8 mouse cellular contexts compared by ENCODE assay signal in genomic region chr10:71348637-71349280, GRCm38 (mm10). TPM values are rescaled to one million over a fixed set of nuclear protein-coding genes. Genes with fewer than 3 reads are reported as not detected.
A peak's percentile ranks its signal among the peaks of the same experiment; 100 is the strongest.
DNase-seq lines count a peak whose midpoint lies in the region; ATAC-seq and TF ChIP-seq lines count a peak whose summit lies in the region.

No protein-coding gene starts in this region.

- H3K9ac ChIP-seq in forebrain, embryonic 15.5 days (replicated peaks), result peak overlapping the region; percentile 93
- peak overlapping the region; percentile 91 for H3K9ac ChIP-seq in limb, embryonic 13.5 days

- WGBS in kidney, adult 2 months, result 9% methylated on average over 16 of the region's 16 CpGs
- WGBS in forebrain, embryonic 15.5 days, result 30% methylated on average over 16 of the region's 16 CpGs
- 23% methylated on average over 16 of the region's 16 CpGs for WGBS in limb, embryonic 13.5 days

- no peak for DNase-seq in kidney, adult 2 months
- DNase-seq in kidney, adult 11 months, result no peak
- peak; percentile 58 for DNase-seq in ZHBTc4 (ENCODE audit: low read depth, low spot score)
- DNase-seq in naive thymus-derived CD4-positive, alpha-beta T cell, adult 2 months (ENCODE audit: low read depth), result peak; percentile 24
- no peak for DNase-seq in retina, embryonic 14.5 days (ENCODE audit: low spot score)
- no peak for DNase-seq in right cerebral cortex, postnatal 36 days (ENCODE audit: low spot score in 2 of 2)

- no peaks in the 10 kb centered on the region for H3K9me3 ChIP-seq in forebrain, embryonic 15.5 days
- no peaks in the 10 kb centered on the region for H3K9me3 ChIP-seq in limb, embryonic 13.5 days

- H3K27ac ChIP-seq in kidney, adult 2 months (ENCODE audit: insufficient read depth, low read depth, low read length), result no peak overlapping the region; the same call in 1 of the 2 replicates
- H3K27ac ChIP-seq in forebrain, embryonic 15.5 days (replicated peaks), result peak overlapping the region; percentile 85
- H3K27ac ChIP-seq in limb, embryonic 13.5 days, result no peak overlapping the region

- H3K4me3 ChIP-seq in kidney, adult 2 months (ENCODE audit: insufficient read depth, low read depth, low read length), result peak overlapping the region; percentile 79
- H3K4me3 ChIP-seq in forebrain, embryonic 15.5 days, result peak overlapping the region; percentile 95
- H3K4me3 ChIP-seq in limb, embryonic 13.5 days, result peak overlapping the region; percentile 90

- peaks cover 8% of the 10 kb centered on the region for H3K4me1 ChIP-seq in kidney, adult 2 months (ENCODE audit: control insufficient read depth, insufficient read depth, low read length)
- H3K4me1 ChIP-seq in forebrain, embryonic 15.5 days, result peaks cover 33% of the 10 kb centered on the region
- H3K4me1 ChIP-seq in limb, embryonic 13.5 days, result peaks cover 22% of the 10 kb centered on the region

- H3K27me3 ChIP-seq in kidney, adult 2 months (replicated peaks; ENCODE audit: control insufficient read depth, insufficient read depth, low read length), result no peaks in the 10 kb centered on the region
- no peaks in the 10 kb centered on the region for H3K27me3 ChIP-seq in forebrain, embryonic 15.5 days
- H3K27me3 ChIP-seq in limb, embryonic 13.5 days, result no peaks in the 10 kb centered on the region

- ATAC-seq in forebrain, embryonic 15.5 days (replicated peaks), result no peak
- no peak for ATAC-seq in limb, embryonic 13.5 days (ENCODE audit: low FRiP score, low read depth)

- no peak for TF ChIP-seq CTCF in kidney, adult 2 months (conservative IDR thresholded peaks at IDR 0.05; ENCODE audit: insufficient read depth, insufficient read length, low read depth, low read length)

- H3K4me2 ChIP-seq in forebrain, embryonic 15.5 days (replicated peaks), result peak overlapping the region; percentile 69
- peak overlapping the region; percentile 96 for H3K4me2 ChIP-seq in limb, embryonic 13.5 days (replicated peaks)

- no peak for TF ChIP-seq POLR2A in kidney, adult 2 months (IDR thresholded peaks at IDR 0.05; ENCODE audit: low read depth, low read length)

- H3K36me3 ChIP-seq in kidney, adult 2 months (ENCODE audit: control insufficient read depth, insufficient read depth, low read length), result no peaks in the 10 kb centered on the region
- no peaks in the 10 kb centered on the region; the same call in 1 of the 2 replicates for H3K36me3 ChIP-seq in forebrain, embryonic 15.5 days
- no peaks in the 10 kb centered on the region; the same call in 1 of the 2 replicates for H3K36me3 ChIP-seq in limb, embryonic 13.5 days

RNA-seq across cellular contexts. Expression of gene Ipmk, which starts 1.2 kb away (rescaled TPM):
- polyA plus RNA-seq in kidney, adult 2 months (2012; rRNA removed), result 31.1 and 34.6 TPM in 2 replicates
- 17.7 and 19.0 TPM in 2 replicates for polyA plus RNA-seq in forebrain, embryonic 15.5 days (2015; fragmentation: Nextera tagmentation; extraction: Ambion mirVana)
- polyA plus RNA-seq in limb, embryonic 13.5 days (2015; fragmentation: Nextera tagmentation; extraction: Ambion mirVana), result 10.2 and 11.2 TPM in 2 replicates

RNA-seq across cellular contexts. Expression of gene Cisd1, which starts 4.0 kb away (rescaled TPM):
- polyA plus RNA-seq in kidney, adult 2 months (2012; rRNA removed), result 299 and 319 TPM in 2 replicates
- polyA plus RNA-seq in forebrain, embryonic 15.5 days (2015; fragmentation: Nextera tagmentation; extraction: Ambion mirVana), result 239 and 247 TPM in 2 replicates
- 86.3 and 88.0 TPM in 2 replicates for polyA plus RNA-seq in limb, embryonic 13.5 days (2015; fragmentation: Nextera tagmentation; extraction: Ambion mirVana)

Comparison
In these comparisons a context has a peak if more than half of its experiments do, and no peak if none do; other contexts are left out.
1. DNase-seq: peak in ZHBTc4 (single experiment) and naive thymus-derived CD4-positive, alpha-beta T cell, adult 2 months (single experiment); none in kidney, adult 2 months (single experiment), kidney, adult 11 months (single experiment), retina, embryonic 14.5 days (single experiment) and right cerebral cortex, postnatal 36 days (0 of 2).
2. Peak in every context shown above with its lines, with median percentiles within 50 percentile points of each other: H3K4me3 ChIP-seq.